Mouse (Mus musculus) adipose tissue, adult 10 weeks (tissue): ENCODE data around the gene Engase. TPM values are rescaled to one million over a fixed set of nuclear protein-coding genes. Genes with fewer than 3 reads are reported as not detected.

Source experiments
- polyA plus RNA-seq: library from polyadenylated mRNA; stranded (reverse); fragments of 350-450 nt; fragmentation: Illumina TruSeq; extraction: RNeasy Lipid Tissue Mini Kit (QIAGEN cat#74804); gene quantifications from one replicate; pipeline ENCODE4 v1.2.3, GENCODE M21; 2014; ENCODE audit warnings: low read depth, low replicate concordance

Gene Engase
- polyA plus RNA-seq = 9.8 TPM

GRCm38 (mm10) chr11:118476396-118477373 is at the start of gene Engase:
Gene Engase, plus strand, starts transcription at chr11:118476829.

DNA sequence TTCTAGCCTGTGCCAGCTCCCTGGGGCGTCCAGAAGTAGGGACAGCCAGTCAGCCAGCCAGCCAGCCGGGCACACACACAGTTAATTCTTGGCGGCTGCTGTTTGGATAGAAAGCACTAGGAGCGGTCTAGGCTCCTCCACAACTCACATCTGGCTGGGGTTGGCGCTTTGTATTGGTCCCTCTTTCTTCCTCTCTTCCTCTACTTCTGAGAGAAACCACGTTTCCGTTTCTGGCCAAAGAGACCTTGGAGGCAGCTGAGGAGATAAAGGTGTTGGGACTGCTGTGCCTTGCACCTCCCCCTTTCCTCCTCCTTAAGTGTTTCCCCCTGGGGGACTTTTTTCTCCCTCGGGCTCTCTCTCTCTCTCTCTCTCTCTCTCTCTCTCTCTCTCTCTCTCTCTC is 48.6 kb upstream of the Engase start, which contains the start of gene C1qtnf1:
C1qtnf1 (plus strand) TSS at position 218 of the 400 bp plus-strand sequence.

Other genes with a start within 250 kb of the Engase start
- 23.4 TPM for gene Cyth1, start 228.2 kb upstream of the Engase start, polyA plus RNA-seq
- 12.7 TPM for gene Usp36, start 186.6 kb upstream of the Engase start, polyA plus RNA-seq
- gene Cep295nl, start 134.3 kb upstream of the Engase start, polyA plus RNA-seq = 8.2 TPM
- gene Timp2, start 121.1 kb upstream of the Engase start, polyA plus RNA-seq = 224 TPM
- 139 TPM for gene Lgals3bp, start 74.7 kb upstream of the Engase start, polyA plus RNA-seq
- gene Cant1, start 57.7 kb upstream of the Engase start, polyA plus RNA-seq = 50.9 TPM
- gene C1qtnf1, start 48.6 kb upstream of the Engase start, polyA plus RNA-seq = 34.0 TPM